Mouse (Mus musculus) gastrocnemius, postnatal 36 days (tissue): ENCODE measurements around the gene Ankrd55. TPM values are rescaled to one million over a fixed set of nuclear protein-coding genes. Genes with fewer than 3 reads are reported as not detected.
"Not testable (repeated sequence)": the region's sequence is repeated elsewhere in the genome, so short reads cannot be mapped to it uniquely, and the experiment has no call there.

Source experiments
- DNase-seq, 2 experiments: peaks; one replicate each; pipeline ENCODE4 v3.0.0; 2022
- intact Hi-C: fragments of 180-260 bp; cut with DNase I; formaldehyde crosslinking; loops from one replicate; pipeline ENCODE4 v1.15.1; 2025
- total RNA-seq, 2 experiments: library from RNA; stranded (reverse); gene quantifications; 2 replicates each; pipeline ENCODE4 v1.2.3; 2021

The Ankrd55 gene
- total RNA-seq, 2 experiments from 2014 or later = not detected

DNA sequence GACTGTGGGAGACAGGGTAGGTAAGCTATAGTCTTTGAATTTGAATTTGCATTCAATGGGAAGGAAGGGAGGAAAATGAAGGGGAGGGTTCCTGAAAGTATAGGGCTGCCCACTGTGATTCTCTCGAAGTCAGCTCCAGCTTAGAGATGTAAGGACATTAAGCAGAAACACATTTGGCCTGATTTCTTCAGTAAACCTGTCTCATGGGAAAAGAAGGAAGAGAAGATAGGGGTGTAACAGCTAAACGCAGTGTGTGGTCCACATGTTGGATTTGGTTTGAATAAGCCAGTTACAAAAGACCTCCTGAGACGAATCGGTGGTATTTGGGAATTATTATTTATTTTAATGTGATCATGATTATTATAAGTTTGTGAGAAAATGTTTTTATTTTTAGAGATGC, 120.5 kb downstream of the Ankrd55 start:
- DNase-seq = no peak
- intact Hi-C loops = no loop called here

DNA sequence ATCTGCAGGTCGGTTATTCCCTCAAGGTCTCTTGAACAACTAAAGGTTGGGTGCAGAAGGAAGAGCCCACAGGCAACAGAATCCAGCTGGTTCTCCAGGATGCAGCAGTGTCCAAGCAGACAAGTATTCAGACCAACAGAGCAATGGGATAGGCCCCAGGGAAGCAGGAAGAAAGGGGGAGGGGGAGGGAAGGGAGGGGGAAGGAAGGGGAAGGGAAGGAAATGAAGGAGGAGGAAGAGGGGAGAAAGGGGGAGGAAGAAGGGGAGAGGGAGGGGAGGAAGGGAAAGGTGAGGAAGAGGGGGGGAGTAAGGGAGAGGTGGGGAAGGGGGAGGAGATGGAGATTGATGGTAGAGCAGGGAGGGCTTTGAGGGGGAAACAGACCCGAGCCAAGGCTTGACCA, 121.1 kb downstream of the Ankrd55 start:
- intact Hi-C loops = no loop called here

DNA sequence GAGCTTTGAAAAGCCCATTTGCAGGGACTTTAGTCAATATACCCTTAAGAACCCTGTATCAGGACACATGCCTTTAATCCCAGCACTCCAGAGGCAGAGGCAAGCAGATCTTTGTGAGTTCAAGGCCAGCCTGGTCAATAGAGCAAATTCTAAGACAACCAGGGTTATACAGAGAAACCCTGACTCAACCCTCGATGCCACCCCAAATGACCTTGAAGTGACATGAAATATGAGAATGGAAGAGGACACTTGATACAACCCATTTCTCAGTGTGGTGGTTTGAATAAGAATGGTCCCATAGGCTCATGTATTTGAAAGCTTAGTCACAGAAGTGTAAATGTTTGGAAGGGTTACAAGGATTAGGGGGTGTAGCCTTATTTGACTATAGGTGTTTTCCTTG, 121.6 kb downstream of the Ankrd55 start:
- intact Hi-C loops = no loop called here
- DNase-seq = no peak

More for the DNA sequence above, 121.1 kb downstream of the Ankrd55 start:
- no peak for DNase-seq

DNA sequence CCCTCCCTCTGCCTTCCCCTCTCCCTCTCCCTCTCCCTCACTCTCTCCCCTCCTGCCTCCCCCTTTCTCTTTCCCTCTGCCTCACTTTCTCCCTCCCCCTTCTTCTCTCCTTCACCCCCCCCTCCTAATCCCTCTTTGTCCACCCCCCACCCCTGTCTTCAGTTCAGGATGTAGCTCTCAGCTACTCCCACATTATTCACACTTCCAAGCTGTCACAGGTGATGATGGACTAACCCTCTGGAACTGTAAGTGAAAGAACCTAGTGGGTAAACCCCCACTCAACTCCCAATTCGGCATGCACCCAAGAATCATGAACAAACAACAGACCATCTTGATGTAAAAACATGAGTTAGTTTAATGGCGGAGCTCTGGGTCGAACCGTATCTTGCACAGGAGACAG, 122.2 kb downstream of the Ankrd55 start:
- intact Hi-C loops = no loop called here
- DNase-seq = no peak

DNA sequence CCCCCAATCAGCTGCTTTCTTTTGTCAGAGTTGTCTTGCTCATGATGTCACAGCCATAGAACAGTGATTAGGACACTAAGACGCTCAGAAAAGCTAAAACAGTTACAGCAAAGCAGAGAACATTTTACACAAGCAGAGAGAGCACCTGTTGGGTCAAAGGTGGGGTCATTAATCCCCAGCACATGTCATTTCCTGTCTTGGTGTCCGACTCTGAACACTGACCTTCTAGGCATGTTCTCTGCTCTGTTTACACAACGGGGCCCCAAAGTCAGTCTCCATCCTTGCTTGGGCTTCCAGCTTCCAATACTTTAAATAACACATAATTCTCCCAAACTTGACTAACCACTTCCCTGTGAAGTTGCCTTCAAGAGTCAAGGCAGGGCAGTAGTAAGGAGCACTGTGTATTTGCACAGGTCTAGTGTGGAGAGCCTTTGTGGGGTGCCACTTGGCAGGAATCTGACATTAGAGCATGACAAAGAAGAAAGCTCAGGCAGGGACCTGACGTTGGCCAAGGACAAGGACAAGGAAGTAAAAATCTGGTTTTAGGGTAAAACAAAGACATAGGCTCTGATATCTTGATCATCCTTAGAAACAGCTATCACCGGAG, 123.1 kb downstream of the Ankrd55 start:
- no peak for DNase-seq
- intact Hi-C loops = no loop called here

DNA sequence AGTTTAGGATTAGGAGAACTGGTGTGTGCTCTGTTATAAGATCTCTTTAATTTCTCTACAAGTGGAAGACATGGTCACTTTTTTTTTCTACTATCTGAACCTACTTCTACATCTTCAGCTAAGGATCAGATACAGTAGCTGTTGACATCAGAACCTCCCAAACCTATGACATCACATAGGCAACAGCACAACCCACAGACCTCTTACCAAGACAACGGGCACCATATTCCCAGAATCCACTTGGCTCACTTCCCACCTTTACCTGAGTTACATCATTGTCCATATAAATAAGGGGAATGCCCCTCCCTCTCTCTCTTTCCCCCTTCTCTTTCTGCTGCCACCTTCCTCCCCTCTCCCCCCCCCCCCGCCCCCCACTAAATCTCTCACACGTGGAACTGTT, 124.0 kb downstream of the Ankrd55 start:
- intact Hi-C loops = no loop called here
- no peak for DNase-seq

DNA sequence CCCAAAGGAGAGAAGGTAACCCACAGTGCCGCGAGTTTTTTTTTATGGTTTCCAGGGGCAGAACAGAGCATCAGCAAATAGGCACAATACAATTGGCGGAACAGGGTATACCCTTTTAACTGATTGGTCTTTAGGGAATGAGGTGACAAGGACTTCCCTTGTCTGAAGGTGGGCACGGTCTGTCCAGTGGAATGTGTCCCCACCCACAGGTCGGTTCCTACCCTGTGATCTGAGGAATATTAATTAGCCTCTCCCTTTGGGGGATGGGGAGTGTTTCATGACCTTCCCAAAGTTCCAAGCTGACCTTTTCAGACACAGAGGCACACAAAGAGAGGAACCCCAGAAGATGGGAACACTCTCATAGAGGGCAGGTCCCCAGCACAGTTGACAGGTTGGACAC, 124.6 kb downstream of the Ankrd55 start:
- no peak for DNase-seq
- intact Hi-C loops = no loop called here

DNA sequence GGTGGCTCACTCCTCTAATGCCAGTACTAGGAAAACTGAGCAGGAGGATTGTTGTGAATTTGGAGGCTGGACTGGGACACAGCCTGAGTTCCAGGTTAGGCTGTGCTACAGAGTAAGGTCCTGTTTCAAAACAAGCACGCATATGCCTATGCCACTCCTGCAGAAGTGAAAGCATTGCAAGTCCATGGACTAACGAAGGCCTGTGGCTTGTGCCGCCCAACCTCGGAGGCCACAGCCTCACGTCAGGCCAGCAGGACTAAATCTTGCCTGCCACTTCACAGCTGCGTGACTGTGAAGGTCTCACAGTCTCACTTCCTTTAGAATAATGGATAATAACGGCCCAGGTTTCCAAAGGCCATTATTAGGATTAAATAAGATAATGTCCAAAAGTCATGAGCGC, 125.4 kb downstream of the Ankrd55 start:
- intact Hi-C loops = no loop called here

DNA sequence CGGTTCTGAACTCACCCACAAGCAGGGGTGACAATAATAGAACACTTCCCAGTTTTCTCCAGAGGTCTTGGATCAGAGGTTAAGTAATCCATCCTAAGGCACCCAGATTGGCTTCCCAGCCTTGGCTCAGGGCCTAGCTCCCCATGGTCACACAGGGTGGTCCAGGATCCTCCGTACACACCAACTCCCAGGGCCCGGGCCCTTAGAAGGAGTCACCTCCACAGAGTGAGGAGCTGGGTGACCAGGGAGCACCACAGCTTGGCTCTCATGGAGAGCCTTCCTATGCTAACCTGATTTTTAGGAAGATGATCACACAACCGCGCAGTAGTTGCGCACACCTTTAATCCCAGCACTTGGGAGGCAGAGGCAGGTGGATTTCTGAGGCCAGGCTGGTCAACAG, 127.6 kb downstream of the Ankrd55 start:
- intact Hi-C loops = no loop called here

More for the DNA sequence above, 125.4 kb downstream of the Ankrd55 start:
- no peak for DNase-seq

DNA sequence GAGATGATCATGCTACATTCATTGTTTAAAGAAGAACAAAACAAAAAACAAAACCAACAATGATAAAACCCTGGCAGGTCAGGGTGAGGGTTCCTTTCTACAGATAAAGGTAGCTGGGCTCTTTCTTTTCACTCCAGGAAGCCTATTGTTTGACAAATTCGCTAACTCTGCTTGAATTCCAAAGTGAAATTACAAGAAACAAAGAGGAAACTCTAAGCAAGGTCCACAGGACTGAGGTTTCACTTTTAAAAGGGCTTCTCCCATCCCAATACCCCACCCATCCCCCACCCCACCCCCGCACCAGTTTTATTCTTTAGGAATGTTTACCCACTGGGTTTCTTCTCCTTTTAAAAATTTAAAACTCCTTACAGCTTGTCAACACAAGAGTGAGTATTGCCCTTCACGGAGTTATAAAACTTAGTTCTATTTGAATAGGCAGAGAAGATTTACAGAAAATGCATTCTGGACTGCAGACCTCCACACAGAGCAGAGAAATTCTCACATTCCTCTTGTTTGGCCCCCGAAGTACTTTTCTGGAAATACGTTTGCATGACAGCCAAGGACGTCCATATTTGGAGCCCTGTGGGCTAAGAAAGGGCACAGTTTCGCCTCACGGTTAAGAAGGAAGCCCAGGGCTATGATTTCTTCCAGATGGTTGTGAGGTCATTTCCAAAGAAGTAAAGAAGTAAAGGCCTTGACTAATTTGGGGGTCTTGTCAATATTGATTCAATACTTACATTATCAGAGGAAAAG, 128.3 kb downstream of the Ankrd55 start:
- intact Hi-C loops = no loop called here
- DNase-seq = no peak

More for the DNA sequence above, 127.6 kb downstream of the Ankrd55 start:
- DNase-seq = no peak

DNA sequence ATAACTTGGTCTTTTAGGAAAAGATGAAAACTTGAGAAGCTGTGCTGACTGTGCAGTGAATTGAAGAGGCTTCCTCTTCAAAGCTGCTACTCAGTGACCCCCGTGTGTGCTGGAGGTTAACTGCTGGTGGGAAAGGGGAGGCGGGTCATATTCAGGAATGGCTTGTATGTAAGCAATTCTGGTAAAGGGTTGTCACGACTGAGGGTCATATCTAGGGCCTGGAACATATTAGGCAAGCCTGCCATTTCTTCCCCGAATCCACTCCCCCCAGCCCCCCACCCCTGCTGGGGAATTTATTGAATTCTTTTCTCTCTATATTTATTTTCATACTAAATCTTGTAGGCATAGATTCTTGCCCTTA, 128.9 kb downstream of the Ankrd55 start:
- DNase-seq = no peak
- intact Hi-C loops = no loop called here

DNA sequence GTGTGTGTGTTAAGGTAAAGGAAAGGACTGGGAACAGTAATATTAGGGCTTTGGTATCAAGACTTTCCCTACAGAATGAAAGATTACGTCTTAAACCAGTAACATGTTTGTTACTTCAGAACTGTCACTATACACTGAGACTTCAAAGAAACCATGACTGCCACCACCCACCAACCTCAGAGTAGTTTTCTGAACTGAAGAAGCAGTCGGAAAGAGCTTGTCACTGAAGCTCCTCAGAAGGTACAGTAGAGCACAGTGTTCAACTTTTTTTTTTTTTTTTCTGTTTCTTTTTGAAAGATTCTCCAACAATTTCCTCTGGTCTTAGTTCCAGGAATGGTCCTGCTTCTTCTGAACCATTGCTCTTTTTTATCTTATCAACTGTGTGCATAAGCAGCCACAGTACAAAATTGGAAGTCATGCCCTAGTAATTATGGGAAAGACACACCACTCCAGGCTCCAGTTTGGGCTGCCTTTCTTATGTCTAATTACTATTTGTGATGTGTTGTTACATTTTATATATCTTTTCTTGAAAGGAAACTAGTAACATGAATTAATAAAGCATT, 129.7 kb downstream of the Ankrd55 start:
- no peak for DNase-seq
- intact Hi-C loops = no loop called here

DNA sequence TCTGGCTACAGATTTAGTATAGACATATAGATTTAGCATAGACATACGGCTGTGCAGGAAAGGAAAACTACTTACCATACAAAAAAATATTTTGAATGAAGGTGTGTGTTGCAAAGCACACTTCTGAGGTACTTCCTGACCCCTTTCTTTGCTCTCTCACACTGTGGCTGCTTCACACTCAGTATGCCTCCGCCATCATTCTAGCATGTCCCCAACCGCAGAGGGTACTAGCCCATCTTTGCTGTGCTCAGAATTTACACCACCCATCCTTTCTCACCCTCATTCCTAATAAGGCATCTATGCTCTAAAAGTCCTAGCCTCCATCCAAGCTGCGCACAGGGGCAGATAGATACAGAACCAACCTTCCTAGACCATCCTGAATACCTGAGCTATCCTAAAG, 130.3 kb downstream of the Ankrd55 start:
- intact Hi-C loops = no loop called here
- DNase-seq = no peak

DNA sequence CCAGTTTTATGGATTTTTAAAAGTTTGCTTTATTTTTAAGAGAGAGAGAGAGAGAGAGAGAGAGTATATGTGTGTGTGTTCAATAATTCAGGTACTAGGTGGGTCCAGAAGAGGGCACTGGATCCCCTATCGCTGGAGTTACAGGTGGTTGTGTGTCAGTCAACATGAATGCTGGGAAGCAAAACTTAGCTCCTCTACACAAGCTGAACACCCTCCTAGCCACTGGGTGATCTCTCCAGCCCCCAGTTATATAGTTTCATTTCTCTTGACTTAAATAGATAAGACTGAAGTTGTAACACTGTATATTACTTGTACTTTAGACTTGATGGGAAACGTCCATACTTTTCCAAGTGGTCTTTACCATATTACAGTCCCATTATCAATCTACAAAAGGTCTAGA, 136.0 kb downstream of the Ankrd55 start:
- intact Hi-C loops = no loop called here
- DNase-seq = no peak

DNA sequence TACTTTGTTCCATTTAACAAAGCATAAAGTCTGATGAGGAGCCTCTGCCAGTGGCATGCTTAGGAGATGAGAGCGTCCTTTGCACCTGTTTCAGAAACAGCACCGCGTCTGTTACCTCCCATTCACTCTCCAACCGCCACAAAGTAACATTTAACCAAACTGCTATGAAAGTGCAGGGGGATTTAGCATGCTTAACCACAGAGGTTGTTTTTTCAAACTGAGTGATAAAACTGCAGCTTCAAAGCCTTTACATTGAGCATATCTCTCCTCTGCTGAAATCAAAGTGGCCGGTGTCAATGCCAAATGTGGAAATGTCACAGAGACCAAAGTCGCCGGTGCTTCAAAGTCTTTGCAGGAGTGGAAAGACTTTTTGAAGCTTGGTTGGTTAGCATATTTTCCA, 136.4 kb downstream of the Ankrd55 start:
- no peak for DNase-seq
- intact Hi-C loops = no loop called here

DNA sequence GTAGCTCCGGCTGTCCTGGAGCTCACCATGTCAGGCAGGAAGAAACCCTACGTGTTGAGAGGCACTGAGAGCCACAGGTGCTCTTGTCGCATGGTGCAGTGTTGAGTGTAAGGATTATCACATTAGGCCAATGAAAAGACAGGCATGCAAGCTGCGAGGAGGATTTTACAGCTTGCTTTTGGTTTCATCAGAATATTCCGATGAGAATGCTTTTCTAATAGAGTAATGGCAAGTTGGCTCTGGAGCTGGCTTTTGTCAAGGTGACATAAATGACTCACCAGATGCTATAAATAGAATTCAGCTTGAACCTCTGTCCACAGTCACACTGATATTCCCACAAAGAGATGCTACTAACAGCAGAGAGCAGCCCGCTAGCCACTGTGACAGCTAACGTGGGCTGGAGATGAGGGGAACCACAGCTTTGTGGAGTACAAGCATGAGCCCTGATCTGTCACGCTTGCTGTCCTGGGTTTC, 137.0 kb downstream of the Ankrd55 start:
- intact Hi-C loops = no loop called here

DNA sequence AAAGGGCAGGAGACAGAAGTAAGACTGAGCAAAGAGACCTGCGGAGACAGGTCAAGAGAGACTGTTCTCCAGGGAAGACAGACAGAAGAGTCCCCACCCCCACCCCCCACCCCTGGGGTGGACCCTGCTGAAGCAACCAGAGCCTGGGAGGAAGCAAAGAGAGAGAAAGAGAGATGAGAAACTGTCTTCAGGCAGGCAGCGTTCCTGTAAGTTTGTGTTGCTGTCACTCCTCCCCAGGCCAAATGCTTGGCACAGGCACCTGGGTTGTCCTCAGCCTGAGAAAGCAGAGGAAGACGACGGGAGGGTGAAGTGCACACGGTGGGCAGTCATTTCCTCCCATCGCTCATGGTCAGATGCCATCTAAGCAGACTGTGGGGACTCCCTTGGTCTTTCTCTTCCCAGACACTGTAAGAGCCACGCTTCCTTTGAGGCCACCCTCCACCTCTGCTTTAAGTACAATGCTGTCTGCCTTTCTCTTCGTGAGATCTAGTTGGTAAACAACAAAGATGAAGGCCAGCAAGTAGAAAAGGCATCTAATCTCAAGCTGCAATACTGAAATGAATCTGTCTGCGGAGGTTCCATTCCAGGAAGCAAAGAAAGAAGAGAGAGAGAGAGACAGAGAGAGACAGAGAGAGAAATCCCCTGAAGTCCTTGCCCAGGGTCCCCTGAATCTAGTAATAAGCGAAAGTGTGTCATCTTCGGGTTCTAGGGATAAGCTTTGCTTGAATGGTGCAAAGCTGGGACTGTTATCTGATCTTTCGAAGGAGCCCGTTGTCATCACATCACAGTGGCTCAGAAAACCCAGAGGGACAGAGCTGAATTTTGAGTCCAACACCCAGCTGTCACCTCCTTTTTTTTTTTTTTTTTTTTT, 138.2 kb downstream of the Ankrd55 start:
- intact Hi-C loops = no loop called here
- no peak for DNase-seq

More for the DNA sequence above, 137.0 kb downstream of the Ankrd55 start:
- DNase-seq = no peak

DNA sequence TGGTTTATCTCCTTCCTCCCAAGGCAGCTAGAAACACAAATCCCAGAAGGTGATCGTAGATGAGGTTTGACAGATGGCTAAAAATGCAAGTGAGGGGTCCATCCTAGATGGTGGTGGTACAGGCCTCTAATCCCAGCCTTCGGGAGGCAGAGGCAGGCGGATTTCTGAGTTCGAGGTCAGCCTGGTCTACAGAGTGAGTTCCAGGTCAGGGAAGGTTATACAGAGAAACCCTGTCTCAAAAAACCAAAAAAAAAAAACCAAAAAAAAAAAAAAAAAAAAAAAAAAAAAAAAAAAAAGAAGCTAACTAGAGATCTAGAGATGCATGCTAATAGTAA, 138.9 kb downstream of the Ankrd55 start:
- DNase-seq, intact Hi-C loops: not testable (repeated sequence)

DNA sequence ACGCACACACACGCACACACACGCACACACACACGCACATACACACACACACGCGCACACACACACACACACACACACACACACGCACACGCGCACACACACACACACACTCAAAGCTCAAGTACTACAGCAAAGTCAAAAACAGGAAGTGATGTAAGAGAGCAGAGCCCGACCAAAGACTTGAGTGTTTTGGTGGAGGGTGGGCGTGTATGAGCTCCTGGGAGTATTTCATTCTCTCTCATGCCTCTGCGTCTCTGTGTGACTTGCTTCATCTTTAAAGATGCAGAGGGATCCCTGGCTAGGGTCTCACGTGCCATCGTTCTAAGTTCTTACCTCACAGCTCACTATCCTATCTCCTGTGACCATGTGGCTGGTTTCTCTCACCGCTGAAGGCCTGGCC, 139.3 kb downstream of the Ankrd55 start:
- intact Hi-C loops = no loop called here
- DNase-seq = no peak

DNA sequence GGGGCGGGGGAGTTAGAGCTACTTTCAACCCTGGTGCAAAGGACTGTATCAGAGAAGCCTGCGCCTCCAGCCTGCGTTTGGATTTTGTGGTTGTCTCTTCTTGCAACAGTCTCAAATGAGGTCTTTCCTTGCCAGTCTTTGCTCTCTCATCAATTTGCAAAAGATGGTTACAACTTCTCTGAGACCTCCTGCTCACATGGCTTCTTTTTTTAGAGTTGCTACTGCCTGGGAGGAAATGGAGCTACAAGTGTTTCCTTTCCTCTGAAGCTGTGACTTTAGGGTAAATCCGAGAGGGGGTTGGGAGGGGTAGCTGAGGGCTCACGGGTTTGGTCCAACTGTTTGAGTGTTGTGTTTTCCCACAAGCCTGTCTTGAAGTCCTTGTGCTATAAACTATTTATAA, 145.0 kb downstream of the Ankrd55 start:
- no peak for DNase-seq
- intact Hi-C loops = no loop called here
